Mouse (Mus musculus) left cerebral cortex, postnatal 4 days (tissue): ENCODE results near the gene Vgf. TPM values are rescaled to one million over a fixed set of nuclear protein-coding genes. Genes with fewer than 3 reads are reported as not detected.

ENCODE experiments used
- DNase-seq: peaks from one replicate; pipeline ENCODE4 v3.0.0-alpha.2; 2022
- intact Hi-C: fragments of 180-260 bp; cut with DNase I; formaldehyde crosslinking; loops from one replicate; pipeline ENCODE4 v1.15.1; 2025
- total RNA-seq, 2 experiments: library from RNA; stranded (reverse); gene quantifications; 2 replicates each; pipeline ENCODE4 v1.2.3; 2021

Gene Vgf
- total RNA-seq, 2 experiments from 2014 or later = 48.5 to 78.9 TPM

DNA sequence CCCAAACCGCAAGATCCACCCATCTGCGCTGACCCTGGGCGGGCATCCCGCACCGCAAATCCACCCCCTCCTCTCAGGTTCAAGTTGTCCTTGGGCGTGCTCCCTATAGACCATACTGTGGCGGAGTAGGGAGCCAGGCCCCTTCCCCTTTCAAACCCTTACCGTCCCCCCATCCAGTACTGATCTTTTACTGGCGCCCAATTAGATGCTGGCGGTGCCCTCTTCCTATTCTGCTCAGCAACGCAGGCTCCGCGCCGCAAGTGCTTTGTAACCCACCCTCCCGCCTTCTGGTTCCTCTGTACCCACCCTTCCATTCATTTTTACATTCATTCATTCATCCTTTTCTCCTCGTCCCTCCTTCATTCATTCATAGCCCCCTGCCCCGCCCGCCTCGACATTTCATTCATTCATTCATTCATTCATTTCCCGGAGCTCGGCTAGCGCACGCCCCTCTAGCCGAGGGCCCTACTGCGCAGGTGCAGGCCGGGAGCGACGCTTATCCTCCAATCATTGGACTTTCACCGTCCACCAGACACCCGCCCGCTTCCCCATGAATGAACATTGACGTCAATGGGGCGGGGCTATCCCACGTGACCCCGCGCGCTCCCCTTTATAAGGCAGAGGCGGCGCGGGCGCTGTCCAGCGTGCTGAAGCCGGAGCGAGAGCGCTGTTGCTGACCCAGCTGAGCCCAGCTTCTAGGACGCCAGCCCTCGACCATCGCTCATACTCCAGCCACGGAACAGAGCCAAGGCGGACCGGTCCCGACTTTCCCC lies 3.6 kb downstream of the Vgf start:
- DNase-seq = peak; percentile 97
- intact Hi-C loops = loop anchor here (5.0 kb wide), 1 partner anchor 257 kb away; the partner anchor contains the start of gene Ache

DNA sequence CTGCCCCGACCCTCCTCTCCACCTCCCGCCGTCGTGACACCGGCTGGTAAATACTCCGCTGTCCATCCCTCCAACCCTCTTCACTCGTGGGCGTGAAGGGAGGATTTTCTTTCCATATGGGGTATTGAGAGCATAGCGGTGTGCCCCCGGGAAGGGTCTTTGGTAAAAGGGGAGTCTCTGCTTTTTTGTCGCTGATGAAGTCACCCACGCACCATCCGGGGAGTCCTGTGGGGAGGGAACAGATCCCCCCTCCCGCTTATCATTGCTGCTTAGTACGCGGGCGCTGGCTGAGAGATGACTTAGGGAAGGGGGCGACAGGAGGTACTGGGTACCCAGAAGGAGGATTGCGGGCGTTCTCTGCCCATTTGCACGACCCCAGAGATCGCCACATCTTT lies 4.2 kb downstream of the Vgf start:
- DNase-seq = no peak
- intact Hi-C loops = loop anchor here (5.0 kb wide), 1 partner anchor 257 kb away; the partner anchor contains the start of gene Ache

DNA sequence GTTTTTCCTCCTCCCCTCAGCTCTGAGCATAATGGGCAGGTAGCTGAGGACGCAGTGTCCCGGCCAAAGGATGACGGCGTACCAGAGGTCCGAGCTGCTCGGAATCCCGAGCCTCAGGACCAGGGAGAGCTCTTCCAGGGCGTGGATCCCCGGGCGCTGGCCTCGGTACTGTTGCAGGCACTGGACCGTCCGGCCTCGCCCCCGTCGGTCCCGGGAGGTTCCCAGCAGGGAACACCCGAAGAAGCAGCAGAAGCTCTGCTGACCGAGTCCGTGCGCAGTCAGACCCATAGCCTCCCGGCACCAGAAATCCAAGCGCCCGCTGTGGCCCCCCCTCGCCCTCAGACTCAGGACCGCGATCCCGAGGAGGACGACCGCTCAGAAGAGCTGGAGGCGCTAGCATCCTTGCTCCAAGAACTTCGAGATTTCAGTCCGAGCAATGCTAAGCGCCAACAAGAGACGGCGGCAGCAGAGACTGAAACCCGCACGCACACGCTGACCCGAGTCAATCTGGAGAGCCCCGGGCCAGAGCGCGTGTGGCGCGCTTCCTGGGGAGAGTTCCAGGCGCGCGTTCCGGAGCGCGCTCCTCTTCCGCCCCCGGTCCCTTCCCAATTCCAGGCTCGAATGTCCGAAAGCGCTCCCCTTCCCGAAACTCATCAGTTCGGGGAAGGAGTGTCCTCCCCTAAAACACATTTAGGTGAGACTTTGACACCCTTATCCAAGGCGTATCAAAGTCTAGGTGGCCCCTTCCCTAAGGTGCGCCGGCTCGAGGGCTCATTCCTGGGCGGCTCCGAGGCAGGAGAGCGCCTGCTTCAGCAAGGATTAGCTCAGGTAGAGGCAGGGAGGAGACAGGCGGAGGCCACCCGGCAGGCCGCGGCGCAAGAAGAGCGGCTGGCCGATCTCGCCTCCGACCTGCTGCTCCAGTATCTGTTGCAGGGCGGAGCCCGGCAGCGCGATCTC lies 5.2 kb downstream of the Vgf start:
- peak; percentile 21 for DNase-seq
- intact Hi-C loops = loop anchor here (5.0 kb wide), 1 partner anchor 256 kb away; the partner anchor contains the start of gene Ache

DNA sequence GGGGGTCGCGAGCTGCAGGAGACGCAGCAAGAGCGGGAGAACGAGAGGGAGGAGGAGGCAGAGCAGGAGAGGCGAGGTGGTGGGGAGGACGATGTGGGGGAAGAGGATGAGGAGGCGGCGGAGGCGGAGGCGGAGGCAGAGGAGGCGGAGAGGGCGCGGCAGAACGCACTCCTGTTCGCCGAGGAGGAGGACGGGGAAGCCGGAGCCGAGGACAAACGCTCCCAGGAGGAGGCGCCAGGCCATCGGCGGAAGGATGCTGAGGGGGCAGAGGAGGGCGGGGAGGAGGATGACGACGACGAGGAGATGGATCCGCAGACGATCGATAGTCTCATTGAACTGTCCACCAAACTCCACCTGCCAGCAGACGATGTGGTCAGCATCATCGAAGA lies 5.8 kb downstream of the Vgf start:
- intact Hi-C loops = loop anchor here (5.0 kb wide), 1 partner anchor 255 kb away; the partner anchor contains the start of gene Ache
- peak; percentile 51 for DNase-seq

DNA sequence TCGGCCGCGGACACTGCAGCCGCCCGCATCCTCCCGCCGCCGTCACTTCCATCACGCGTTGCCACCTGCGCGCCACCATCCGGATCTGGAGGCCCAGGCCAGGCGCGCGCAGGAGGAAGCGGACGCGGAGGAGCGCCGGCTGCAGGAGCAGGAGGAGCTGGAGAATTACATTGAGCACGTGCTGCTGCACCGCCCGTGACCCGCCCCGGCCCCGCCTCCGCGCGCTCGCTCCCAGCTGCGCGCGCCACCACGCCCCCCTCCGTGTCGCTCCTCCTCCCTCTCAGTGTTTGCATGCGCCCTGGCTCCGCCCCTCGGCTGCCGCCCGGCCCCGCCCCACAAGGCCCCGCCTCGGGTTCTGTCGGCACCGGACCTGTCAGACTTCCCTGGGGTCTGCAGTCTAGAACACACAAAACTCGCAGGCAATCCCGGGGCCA lies 6.5 kb downstream of the Vgf start:
- intact Hi-C loops = loop anchor here (5.0 kb wide), 1 partner anchor 255 kb away; the partner anchor contains the start of gene Ache
- DNase-seq = peak; percentile 92

DNA sequence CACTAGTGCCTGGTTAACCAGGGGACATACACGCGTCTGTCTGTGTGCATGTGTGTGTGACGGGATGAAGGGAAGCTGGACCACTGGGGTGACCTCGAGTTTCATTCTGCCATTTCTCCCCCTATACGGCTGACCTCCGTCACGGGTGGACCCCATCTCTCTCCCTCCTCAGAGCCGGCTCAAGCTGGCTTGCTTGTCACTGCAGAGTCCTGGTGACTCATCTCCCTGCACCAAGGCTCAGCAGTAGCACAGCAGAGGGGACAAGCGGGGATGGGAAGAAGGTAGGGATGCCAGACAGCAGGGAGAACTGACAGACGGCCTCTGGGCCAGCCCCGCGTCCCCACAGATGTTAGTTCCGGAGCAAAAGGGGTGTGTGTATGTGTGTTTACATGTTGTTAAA lies 10.0 kb downstream of the Vgf start:
- intact Hi-C loops = no loop called here
- no peak for DNase-seq

DNA sequence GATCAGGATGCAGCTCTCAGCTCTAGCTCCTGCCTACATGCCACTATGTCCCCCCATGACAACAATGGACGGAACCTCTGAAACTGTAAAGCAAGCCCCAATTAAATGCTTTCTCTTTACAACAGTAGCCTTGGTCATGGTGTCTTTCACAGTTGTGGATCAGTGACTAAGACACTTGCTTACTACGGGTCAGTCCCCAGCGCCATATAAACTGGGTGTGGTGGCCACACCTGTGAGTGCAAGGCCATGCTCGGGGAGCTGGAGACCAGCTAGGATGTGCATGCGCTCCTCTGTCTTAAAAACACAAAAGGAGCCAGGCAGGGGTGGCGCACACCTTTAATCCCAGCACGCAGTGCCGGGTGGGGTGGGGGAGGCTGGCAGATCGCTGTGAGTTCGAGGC lies 13.3 kb downstream of the Vgf start:
- DNase-seq = no peak
- intact Hi-C loops = no loop called here

DNA sequence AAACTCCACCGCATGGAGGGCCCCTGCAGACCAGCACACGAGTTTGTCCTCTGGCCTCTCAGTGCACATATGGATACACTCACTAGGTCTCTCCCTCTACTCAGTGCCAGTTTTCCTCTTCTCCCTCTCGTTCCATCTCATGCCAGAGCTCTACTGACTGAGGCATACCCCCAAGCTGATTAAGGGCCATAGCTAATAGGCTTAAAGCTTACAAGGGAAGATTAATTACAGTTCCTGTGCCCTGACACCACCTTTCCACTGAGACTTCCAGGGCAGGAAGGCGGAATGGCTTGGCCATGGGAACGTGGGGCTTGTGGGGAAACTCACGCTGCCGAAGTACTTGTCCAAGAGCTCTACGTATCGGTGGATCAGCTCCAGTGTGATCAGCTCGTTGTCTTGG lies 15.2 kb downstream of the Vgf start:
- DNase-seq = no peak
- intact Hi-C loops = no loop called here

DNA sequence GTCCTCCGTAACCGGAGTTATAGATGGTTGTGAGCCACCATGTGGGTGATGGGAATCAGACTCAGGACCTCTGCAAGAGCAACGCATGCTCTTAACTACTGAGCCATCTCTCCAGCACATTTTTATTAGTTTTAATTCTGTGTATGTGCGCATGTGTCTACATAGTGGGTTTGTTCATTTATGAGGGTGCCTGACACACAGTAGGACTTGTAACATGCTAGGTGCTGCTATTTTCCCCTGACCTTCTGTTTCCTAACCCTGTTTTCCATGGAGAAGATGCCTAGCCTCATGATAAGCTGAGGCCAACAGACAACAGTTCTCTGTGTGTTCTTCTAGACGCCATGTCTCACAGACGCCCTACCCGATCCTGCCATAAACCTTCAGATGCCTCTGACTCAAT lies 17.8 kb downstream of the Vgf start:
- no peak for DNase-seq
- intact Hi-C loops = no loop called here

DNA sequence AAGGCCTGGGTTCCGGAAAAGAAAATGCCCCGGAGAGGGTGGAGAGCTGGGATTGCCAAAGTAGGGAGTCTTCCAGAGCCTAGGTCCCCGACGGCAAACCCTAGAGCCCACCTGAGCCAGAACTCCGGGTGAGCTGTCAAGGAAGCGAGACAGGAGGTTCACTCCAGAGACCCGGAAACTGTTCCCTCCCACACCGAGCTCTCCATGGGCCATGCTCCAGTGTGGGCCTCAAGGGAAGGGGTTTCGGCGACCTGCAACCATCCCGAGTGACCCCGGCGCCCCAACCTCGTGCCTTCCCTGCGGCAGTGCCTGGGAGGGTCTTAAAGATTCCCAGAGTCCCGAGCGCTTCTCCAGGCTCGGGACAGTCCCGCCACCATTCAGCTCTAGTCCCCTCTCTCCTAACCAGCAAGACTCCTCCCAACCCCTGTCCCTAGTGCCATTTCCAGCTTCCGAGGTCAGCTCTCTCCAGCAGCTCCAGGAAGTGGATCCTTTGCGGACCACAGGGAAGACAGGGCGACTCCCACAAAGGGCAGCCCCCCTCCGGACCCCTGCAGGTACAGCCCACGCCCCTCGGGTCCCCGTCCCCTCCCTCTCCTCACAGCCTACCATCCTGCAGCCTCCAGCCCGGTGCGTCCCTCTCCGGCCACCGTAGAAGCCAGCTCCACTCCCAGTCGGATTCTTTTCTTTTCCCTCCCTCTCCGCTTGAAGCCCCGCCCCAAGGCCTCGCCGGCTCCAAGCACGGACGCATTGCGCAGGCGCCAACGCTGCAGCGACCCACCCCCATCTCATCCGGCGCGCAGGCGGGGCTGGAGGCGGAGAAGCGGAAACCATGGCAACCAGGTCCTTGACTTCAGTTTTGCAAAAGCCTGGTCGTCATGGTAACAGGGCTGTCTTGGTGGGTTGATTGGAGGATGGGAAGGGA lies 19.5 kb downstream of the Vgf start, which contains the start of gene Ap1s1:
Ap1s1 (minus strand) TSS at position 734 of the 922 bp plus-strand sequence.
- DNase-seq = peak; percentile 99
- intact Hi-C loops = no loop called here

DNA sequence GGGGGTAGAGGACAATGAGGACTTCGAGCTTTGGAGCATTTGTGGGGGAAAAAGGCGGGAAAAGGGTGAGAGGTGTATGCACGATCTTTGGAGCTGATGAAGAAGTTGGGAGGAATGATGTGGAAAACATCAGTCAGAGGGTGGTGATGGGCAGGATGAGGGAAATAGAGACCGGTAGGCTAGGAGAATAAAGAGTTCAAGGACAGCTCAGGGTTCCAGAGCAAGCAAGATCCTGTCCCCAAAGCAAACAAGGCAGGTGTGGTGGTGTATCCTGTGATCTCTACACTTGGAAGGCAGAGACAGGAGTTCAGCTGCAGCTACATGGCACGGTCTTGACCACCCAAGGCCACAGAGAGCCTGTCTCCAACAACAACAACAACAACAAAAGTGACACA lies 20.1 kb downstream of the Vgf start:
- intact Hi-C loops = no loop called here

DNA sequence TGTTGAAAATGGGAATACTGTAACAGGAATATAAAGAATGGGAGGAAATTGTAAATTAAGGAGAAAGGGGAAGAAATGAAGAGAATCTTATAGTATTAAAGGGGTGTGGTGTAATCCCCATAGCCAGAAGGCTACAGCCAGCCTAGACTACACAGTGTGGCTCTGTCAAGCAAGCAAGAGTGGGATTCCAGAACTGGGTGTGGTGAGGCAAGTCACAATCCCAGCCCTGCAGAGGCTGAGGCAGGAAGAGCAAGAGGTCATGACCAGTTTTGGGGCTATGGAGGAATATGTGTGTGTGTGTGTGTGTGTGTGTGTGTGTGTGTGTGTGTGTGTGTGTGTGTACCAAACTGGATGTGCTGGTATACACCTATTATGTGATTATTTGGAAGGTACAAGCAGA lies 20.8 kb downstream of the Vgf start:
- no peak for DNase-seq
- intact Hi-C loops = no loop called here

More for the DNA sequence above, 20.1 kb downstream of the Vgf start:
- DNase-seq = no peak

DNA sequence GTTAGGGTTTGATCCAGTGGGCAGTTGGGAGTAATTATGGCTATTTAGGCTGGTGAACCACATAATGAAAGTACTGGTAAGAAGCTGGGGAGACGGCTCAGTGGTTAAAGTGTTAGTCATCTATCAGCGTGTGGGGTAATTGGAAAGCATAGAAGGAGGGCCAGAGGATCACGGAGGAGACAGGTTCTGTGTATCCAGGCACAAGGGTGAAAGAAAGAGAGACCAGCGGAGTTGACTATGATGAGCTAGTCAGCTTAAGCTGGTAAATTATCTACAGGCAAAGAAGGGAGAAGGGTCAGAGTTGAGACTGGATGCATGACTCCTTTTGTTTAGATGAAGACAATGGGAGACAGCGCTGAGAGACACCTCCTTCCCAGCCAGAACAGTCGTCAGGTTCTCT lies 24.9 kb downstream of the Vgf start:
- intact Hi-C loops = no loop called here
- no peak for DNase-seq

DNA sequence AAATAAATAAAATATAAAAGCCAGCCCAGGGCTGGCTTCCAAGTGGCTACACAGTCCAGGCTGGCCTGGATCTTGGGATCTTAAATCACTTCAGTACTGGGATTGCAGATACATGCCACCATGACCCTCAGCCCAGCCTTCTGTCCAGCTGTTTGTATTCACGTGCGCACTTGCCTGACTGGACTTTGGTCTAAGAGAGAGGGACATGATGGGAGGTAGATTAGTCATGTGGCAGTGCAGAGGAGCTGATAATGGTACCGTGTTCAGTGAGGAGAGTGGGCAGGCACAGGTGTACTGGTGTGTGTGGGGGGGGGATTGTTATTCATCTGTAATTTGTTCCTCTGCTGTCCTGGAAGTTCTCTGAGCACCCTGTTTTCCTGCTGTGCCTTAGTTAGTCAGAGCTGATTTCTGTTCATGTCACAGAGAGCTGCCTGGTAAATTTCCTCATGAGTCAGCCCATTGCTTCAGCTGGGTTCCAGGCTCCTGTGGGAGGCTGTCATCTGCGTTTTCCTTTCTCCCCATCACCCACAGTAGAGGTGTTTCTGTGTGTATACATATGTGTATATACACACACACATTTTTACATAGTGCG lies 25.8 kb downstream of the Vgf start:
- intact Hi-C loops = no loop called here
- DNase-seq = no peak

DNA sequence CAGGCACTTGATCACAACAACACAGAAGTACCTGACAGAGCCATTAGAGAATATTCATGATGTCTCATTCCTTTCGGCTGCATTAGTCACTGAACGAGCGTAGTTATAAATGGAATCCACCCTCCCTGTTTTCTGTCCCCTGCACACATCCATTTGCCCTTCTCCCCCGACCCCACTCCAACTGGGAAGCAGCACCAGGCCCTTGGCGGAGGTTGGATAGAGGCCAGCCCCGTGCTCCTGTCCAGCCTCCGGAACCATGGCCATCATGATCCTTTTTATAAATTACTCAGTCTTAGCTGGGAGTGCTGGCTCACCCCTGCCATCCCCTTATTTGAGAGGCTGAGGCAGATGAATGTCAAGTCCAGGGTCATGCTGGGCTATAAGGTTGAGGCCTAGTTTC lies 28.1 kb downstream of the Vgf start:
- DNase-seq = no peak
- intact Hi-C loops = no loop called here

DNA sequence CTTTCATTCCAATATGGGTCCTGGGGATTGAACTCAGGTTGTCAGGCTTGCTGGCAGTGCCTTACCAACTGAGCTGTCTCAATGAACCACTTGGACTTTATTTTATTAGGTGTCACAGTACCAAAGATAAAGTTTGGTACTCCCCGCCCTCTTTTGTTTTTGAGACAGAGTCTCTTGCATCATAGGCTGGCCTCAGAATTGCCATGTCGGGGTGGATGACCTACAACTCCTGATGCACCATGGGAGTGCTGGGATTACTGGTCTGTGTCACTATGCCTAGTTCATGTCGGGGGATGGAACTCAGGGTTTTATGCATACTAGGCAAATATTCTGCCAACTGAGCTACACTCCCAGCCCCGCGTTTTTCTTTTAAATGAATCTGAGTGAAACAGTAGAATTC lies 28.7 kb downstream of the Vgf start:
- no peak for DNase-seq
- intact Hi-C loops = no loop called here

DNA sequence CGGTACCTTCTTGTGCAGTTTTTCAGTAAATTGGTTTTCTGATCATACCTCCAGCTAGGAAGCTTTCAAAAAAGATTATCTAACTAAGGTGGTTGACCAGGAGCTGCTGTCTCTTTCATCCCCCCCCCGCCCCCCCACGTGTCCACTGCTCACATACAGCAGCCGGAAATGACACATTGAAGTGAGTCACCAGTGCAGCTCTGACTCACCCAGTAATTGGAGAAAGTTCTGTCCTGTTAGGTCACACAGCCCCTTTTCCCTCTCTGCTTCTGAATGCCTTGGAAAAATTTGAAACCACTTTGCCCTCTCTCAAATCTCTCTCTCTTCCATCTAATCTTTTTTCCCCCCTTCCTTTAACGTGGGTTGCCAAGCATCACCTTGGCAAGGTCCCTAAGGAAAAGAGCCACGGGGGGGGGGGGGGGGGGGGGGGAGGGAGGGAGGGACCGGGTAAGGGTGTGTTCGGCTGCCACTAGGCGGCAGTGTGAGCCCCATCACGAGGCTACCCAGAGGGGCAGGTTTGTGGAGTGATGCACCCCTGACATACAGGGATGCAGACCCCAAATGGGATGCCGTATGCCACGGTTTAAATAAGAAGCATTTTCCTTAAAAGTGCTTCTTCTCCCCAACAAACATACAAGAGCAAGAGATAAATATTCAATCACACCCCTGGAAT lies 35.8 kb downstream of the Vgf start:
- DNase-seq = peak; percentile 54
- intact Hi-C loops = no loop called here

DNA sequence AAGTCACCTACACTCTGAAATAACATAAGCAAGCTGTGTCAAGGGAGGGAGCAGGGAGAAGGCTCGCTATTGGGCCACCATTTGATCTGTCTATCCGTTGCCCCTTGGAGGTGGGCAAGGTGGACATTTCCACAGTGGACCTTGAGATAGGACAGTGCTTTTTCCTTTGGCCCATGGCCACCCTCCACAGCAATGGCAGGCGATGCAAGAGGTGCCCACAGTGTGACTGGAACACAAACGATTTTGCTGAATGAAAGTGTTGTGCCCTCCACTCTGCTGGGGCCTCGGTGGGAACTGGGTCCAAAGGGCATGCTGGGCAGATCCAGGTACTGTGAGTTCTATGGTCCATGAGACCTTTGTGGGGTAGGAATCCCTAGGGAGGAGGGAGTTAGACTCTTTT lies 36.4 kb downstream of the Vgf start:
- intact Hi-C loops = no loop called here
- DNase-seq = no peak

DNA sequence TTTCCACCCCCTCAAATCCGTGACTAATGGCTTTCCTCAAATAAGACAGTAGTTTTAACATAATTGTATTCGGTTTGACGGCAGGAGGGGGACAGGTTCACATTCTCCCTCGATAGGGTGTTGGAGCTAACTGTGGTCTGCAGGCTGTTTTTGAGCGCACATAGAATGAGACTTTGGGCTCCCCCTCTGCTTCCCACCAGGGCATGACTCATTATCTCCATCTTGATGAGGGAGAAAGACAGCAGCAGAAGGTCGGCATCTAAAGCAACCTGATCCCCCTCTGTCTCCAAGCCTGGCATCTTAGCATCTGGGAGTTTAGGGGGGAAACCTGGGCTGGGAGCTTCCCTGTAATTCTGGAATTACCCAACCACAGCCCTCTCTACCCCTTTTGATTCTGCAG lies 39.3 kb downstream of the Vgf start:
- no peak for DNase-seq
- intact Hi-C loops = no loop called here
